Mouse (Mus musculus) left cerebral cortex, adult 11 months (tissue): ENCODE data around the gene Ms4a2.
A peak's percentile ranks its signal among the peaks of the same experiment; 100 is the strongest.

Experiments
- DNase-seq: peaks from one replicate; pipeline ENCODE4 v3.0.0; 2022; ENCODE audit warnings: low spot score

The Ms4a2 gene

DNA sequence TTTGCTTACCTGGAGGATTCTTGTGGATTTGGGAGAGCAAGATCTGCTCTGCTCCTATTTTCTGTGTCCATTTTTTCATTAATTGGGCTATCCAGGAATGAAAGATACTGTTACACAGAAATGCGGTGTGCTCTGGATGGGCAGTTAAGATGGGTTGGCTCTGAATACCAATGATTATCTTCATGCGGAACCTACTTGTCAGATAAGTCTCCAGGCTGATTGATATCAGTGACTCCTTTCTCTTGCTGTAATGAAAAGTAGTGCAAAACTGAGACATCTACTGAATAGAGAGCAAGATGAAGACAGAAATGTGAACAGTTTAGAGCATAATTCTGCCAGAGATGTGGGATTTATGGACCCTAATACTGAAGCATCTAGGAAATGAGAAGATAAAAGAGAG lies at the start of gene Ms4a2:
Gene Ms4a2 (minus strand): TSS at position 169 of the 400 bp plus-strand sequence.
- DNase-seq = no peak

- DNase-seq = no peak
Measured at GRCm38 (mm10) chr19:11661562-11661961, 38.0 kb upstream of the Ms4a2 start.

DNA sequence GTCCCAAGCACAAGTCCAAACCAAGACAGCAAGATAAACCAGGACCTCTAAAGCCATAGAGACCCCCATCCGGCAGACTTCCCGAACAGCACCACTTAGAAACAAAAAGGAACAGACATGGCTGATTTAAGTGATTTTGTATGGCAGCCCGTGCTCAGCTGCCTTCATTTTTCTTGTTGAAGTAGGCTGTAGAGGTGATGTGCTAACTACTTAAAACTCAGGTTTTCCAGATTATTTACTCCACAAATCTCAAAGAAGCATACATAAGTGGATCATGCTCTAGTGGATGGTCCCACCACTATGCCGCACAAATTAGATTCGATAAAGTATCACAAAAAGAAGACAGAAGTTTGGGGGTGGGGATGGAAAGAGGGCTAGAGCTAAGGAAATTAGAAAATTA lies 36.9 kb upstream of the Ms4a2 start, which contains the start of gene Oosp2:
Gene Oosp2 (minus strand): TSS at position 101 of the 400 bp plus-strand sequence.
- no peak for DNase-seq

DNA sequence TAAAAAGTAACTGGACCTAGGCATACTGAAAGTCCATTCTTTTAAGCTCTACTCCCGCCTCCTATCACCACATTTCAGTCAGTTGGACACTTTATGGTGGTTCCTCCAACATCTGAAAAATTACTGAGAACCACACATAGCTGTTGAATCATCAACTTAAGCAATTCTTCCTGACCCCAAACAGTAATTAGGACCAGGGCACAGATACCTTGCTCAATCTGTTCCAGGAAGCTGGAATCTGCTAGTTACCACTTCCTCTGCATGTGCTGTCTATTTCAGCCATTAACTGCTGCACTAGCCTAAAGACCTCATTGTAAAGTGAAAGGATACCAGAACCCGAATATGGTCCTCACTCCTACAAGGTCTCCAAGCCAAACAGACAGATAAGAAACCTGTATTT lies 35.6 kb upstream of the Ms4a2 start:
- no peak for DNase-seq

GRCm38 (mm10) chr19:11649564-11649963 lies 26.0 kb upstream of the Ms4a2 start:
- no peak for DNase-seq

DNA sequence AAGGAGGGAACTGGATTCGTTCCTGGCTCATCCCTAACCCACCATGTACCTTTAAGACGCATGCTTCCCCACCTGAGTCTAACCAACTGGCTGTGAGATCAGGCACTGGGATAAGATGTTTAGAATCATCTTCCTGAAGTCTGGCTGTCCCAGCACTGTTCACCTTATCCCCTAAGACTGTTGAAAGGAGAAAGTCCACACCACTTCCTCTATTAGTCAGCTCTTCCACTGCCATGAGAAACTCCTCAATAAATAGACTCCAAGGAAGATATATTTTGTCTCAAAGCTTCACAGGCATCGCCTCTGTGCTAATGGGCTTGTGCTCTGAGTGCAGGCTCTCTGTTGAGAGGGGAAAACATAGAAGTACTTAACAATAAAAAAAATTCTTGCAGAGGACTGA lies 22.6 kb upstream of the Ms4a2 start:
- DNase-seq = no peak

GRCm38 (mm10) chr19:11640732-11641131 lies 17.2 kb upstream of the Ms4a2 start, which contains the start of gene Ms4a3:
Ms4a3 (minus strand) TSS chr19:11640851.
- no peak for DNase-seq

GRCm38 (mm10) chr19:11639038-11639437 lies 15.5 kb upstream of the Ms4a2 start:
- no peak for DNase-seq

DNA sequence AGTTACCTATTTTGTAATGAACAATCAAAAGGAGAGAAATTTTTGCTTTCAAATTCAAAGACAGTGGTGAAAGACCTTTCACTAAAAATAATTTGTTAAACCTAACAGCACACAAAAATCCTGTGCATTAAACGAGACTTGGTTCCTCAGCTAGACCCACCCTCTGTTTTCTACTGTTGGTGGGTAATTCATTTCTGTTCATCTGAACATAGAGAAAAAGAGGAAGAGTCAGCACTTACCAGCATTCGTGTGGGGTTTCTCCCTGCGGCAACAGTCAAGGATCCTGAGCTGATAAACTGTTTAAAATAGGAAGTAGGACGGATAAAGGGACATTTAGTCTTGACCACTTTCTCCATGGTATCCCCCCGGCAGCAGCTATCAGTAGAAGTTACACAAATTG lies 12.1 kb upstream of the Ms4a2 start:
- DNase-seq = no peak

DNA sequence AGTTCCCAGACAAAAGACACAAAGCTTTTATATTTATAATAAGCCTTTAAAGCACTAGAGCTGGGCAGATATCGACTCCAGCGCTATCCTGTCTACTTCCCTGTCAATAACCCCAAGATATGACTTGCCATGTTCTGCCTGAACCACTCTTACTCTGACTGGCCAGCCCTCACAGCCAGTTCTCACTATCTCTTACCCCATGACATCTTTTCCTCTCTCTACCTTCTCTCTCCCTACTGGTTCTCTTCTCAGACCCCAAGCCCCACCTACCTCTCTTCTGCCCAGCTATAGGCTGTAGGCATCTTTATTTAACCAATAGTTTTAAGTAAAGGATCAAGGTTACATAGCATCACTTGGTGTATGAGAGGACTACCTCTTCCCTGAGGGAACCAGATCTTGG lies 10.8 kb upstream of the Ms4a2 start:
- DNase-seq = no peak

DNA sequence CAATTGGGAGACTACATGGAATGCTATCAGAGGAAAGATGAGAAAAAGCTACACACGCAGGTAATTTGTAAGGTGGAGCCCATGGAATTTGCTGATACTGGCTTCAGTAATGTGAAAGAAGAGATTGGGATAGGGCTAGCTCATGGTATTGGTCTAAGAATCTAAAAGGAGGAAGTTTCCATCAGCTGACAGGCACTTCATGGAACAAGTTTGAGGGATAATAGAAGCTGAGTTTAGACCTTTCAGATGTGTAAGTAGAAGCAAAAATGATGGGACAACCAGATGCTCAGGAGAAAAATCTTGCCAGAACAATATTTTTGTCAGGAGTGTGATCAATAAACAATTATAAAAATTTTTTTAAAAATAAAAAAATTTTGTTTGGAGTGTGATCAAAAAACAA lies 10.2 kb upstream of the Ms4a2 start:
- no peak for DNase-seq

DNA sequence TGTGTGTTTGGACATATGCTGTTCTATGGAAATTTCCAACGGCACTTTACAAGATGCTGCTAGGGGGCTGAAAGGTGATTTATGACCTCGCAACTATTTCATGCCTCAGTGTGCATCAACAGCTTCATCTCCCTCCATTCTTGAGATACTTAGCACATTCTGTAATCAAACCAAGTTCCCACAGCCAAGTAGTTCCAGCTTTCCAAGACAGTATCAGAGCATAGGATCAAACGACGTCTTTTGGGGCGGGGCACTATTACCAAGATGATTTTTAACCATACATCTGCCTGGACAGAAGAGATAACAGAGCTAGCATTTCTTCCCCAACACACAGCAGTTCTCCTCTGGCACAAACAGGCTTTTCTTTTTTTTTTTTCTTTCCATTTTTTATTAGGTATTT lies 1.7 kb upstream of the Ms4a2 start:
- DNase-seq = no peak

DNA sequence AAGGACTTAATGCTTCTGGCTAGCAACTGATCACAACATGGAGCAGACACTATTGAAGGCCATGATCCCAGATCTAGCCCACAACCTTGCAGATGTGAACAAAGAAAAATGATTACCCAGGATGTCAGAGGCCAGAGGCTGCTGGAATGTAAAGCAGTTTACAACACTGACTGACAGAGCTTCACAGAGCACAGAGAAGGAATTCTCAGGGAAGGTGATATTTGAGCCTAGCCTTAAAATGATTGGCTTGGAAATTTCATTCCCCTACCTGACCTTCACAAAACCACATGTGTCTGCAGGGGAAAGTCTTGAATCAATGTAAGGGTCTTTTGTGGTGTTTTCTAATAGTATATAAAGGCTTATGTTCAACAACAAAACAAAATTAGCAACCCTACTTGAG lies 1.3 kb upstream of the Ms4a2 start:
- DNase-seq = no peak

DNA sequence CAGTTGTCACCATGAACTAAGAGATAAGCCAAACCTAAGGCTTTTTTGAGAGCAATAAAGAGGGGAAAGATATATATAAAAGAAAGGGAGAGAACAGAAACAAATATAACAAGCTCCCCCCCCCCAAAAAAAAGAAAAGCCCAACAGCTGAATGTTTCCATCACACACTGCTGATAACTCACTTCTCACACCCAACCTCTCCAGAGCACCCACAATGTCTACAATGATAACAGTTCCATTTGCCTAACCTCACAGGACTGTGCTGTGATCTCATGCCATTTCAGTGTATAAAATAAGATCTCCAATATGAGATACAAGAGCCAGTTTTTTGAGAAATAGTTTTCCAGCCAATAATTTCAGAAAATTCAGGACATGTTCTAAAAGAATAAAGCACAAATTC lies 5.5 kb downstream of the Ms4a2 start:
- DNase-seq = no peak

GRCm38 (mm10) chr19:11614805-11615204 lies 8.7 kb downstream of the Ms4a2 start:
- DNase-seq = no peak

- DNase-seq = no peak
Measured at GRCm38 (mm10) chr19:11613776-11614443, 9.6 kb downstream of the Ms4a2 start.

- no peak for DNase-seq
Measured at GRCm38 (mm10) chr19:11613084-11613483, 10.4 kb downstream of the Ms4a2 start.

- DNase-seq = no peak
Measured at GRCm38 (mm10) chr19:11612293-11612692, 11.2 kb downstream of the Ms4a2 start.

- DNase-seq = peak; percentile 30
Measured at GRCm38 (mm10) chr19:11611541-11611945, 12.0 kb downstream of the Ms4a2 start.

GRCm38 (mm10) chr19:11608172-11608571 lies 15.3 kb downstream of the Ms4a2 start:
- no peak for DNase-seq

DNA sequence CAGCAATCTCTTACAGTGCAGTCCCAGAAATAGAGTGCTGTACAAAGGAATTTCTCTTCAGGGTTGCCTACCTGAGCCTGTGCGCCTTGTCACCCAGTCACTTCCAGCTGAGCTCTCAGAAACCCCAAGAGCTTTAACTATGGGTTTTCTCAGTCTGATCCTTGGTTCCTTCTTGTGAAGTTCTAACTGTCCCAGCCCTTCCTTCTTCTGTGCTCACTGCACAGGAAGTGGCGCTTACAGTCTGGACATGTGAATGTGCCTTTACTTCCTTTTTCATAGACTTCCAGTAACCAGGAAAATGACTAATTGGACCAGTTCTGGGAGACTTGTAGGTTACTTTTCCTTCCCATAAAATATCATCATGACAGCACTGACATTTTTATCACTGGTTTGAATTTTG lies 18.9 kb downstream of the Ms4a2 start, which contains the start of gene Ms4a6d:
Gene Ms4a6d (minus strand): TSS at position 247 of the 400 bp plus-strand sequence.
- DNase-seq = no peak

GRCm38 (mm10) chr19:11602026-11602425 lies 21.5 kb downstream of the Ms4a2 start:
- peak; percentile 23 for DNase-seq

- DNase-seq = no peak
Measured at GRCm38 (mm10) chr19:11601349-11601748, 22.2 kb downstream of the Ms4a2 start.

DNA sequence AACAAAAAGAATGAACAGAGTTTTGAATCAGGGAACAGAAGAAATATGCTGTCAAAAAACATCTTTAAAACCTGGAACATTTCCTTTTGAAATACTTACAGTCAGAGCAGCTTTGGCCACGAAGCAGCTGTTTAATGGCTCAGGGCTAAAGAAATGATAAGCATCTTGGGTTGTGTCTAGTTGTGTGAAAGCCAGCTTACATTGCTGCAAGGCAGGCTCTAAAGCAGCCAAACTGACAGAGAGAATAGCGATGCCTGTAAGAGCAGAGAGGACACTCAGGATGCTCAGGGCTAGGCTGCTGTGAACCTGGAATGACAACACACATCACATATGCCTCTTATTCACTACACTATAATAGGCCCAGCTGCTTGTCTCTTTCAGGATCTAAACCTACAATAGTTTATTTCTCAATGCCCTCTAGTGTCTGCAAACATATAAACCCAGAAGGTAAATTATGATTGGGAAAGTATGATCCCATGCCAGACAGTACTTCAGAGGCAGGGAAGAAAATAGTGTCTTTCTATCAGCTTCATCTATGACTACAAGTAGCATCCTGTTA lies 33.5 kb downstream of the Ms4a2 start:
- no peak for DNase-seq
